Mouse (Mus musculus) embryonic facial prominence, embryonic 10.5 days (tissue): Measurements from ENCODE around the gene Prss29. TPM values are rescaled to one million over a fixed set of nuclear protein-coding genes. Genes with fewer than 3 reads are reported as not detected.
A peak's percentile ranks its signal among the peaks of the same experiment; 100 is the strongest.

Source experiments
- DNase-seq: peaks from one replicate; pipeline ENCODE4 v3.0.0-alpha.2; 2017; ENCODE audit warnings: low spot score
- H3K27ac ChIP-seq: fragments of 300-500 bp; sonication (generic); replicated peaks from 2 replicates; pipeline ENCODE4 v1.5.1; 2016; ENCODE audit warnings: mild to moderate bottlenecking
- H3K27me3 ChIP-seq: fragments of 300-500 bp; sonication (generic); replicated peaks from 2 replicates; pipeline ENCODE4 v1.6.1; 2016; ENCODE audit warnings: low read depth, mild to moderate bottlenecking; ENCODE audit not compliant: poor library complexity, severe bottlenecking
- H3K36me3 ChIP-seq: fragments of 300-500 bp; sonication (generic); replicated peaks from 2 replicates; pipeline ENCODE4 v1.6.1; 2016; ENCODE audit warnings: mild to moderate bottlenecking, moderate library complexity
- H3K4me1 ChIP-seq: fragments of 300-500 bp; sonication (generic); 2 replicates; pipeline ENCODE4 v1.6.1; 2016
- H3K4me3 ChIP-seq: fragments of 300-500 bp; sonication (generic); 2 replicates; pipeline ENCODE4 v1.5.1; 2016; ENCODE audit warnings: mild to moderate bottlenecking, moderate library complexity
- H3K9me3 ChIP-seq: fragments of 300-500 bp; sonication (generic); 2 replicates; pipeline ENCODE4 v1.6.1; 2016; ENCODE audit warnings: mild to moderate bottlenecking
- WGBS: fragments of 180-500 bp; shearing (Covaris S2); methylation state at CpG from one replicate; pipeline ENCODE4 v1.1.7; 2016; 5-methylcytosine and 5-hydroxymethylcytosine counted together
- polyA plus RNA-seq: library from polyadenylated mRNA; unstranded; fragments of >200 nt; fragmentation: Nextera tagmentation; extraction: Ambion mirVana; gene quantifications from 2 replicates; pipeline ENCODE4 v1.2.1, GENCODE M21; 2016

Prss29 gene
- polyA plus RNA-seq, 1 experiment from 2014 or later: not detected

DNA sequence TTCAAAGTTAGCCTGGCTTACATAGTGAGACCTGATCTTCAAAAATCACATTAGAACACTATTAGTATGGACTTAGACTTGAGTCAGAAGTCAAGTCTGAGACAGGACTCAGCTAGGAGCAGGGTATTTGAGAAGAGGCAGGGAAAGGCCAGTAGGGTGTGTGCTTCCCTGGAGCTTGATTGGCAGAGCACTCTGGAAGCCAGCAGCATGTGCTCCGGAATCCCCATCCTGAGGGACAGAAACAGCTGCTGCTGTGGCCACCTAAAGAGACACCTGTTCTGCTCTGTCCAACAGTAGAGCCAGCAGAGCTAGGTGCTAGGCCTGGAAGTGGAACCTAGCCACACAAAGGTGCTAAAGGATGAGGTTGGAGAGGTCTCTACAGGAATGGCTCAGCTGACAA, 24.3 kb upstream of the Prss29 start:
- no peaks in the 10 kb centered on the region for H3K36me3 ChIP-seq
- 52% methylated on average over 1 of the region's 1 CpGs for WGBS

DNA sequence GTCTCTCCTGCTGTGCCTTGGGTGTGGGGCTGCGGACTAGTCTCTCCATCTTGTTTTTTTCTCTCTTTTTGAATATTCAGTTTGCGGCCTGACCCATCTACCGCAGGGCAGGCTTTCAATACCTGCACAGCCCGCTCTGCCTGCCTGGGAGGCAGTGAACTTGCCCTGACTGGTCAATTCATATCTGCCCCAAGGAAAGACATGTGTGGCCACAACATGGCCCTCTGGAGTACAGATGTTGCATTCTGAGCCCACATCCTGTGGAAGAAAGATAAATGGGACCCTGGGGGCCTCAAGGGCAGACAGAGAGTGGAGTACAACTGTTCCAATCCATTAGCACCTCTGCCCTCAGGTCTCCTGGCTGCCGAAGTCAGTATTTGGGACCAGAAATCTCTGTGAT, 20.4 kb upstream of the Prss29 start, which contains the start of gene Prss34:
Gene Prss34, plus strand, starts transcription at position 301 of the 400 bp plus-strand sequence.
- Histone ChIP-seq H3K27me3 (no peaks in the 10 kb centered on the region), H3K4me3 (no peak within 1 kb of the TSS), H3K9me3 (no peaks in the 10 kb centered on the region), H3K4me1 (0 out of 2 replicates have a peak, but pooled peaks cover 6% of the 10 kb centered on the region), H3K27ac (no peak within 1 kb of the TSS), H3K36me3 (no peaks in the 10 kb centered on the region)
- no peak for DNase-seq
- WGBS: 87% methylated on average over 5 of the region's 5 CpGs

More for the DNA sequence above, 24.3 kb upstream of the Prss29 start:
- Histone ChIP-seq H3K9me3 (no peaks in the 10 kb centered on the region), H3K27me3 (no peaks in the 10 kb centered on the region), H3K4me3 (no peak overlapping the region), H3K27ac (no peak overlapping the region), H3K4me1 (0 out of 2 replicates have a peak, but pooled peaks cover 6% of the 10 kb centered on the region)
- no peak for DNase-seq

GRCm38 (mm10) chr17:25308346-25308745, 10.1 kb upstream of the Prss29 start, which contains the start of gene Prss28:
Gene Prss28, plus strand, starts transcription at chr17:25308646.
- Histone ChIP-seq H3K4me1 (no peaks in the 10 kb centered on the region), H3K27me3 (0 out of 2 replicates have a peak, but pooled peaks cover 5% of the 10 kb centered on the region), H3K9me3 (no peaks in the 10 kb centered on the region), H3K4me3 (no peak within 1 kb of the TSS), H3K27ac (no peak within 1 kb of the TSS), H3K36me3 (no peaks in the 10 kb centered on the region)
- DNase-seq: no peak
- WGBS: 84% methylated on average over 4 of the region's 4 CpGs

DNA sequence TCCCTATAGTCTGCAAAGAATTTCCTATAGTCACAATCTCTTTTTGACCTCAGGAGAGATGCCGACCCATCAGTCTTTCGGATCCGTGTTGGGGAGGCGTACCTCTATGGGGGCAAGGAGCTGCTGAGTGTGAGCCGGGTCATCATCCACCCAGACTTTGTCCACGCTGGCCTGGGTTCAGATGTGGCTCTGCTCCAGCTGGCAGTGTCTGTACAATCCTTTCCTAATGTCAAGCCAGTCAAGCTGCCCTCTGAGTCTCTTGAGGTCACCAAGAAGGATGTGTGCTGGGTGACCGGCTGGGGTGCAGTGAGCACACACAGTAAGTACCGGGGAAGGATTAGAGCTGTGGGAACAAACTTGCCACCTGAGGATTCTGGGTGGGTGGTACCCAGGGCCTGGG, 2.4 kb downstream of the Prss29 start:
- Histone ChIP-seq H3K27ac (no peak overlapping the region), H3K9me3 (no peaks in the 10 kb centered on the region), H3K4me1 (peaks cover 12% of the 10 kb centered on the region), H3K27me3 (no peaks in the 10 kb centered on the region; the same call in 1 of the 2 replicates), H3K4me3 (no peak overlapping the region), H3K36me3 (no peaks in the 10 kb centered on the region)
- DNase-seq: no peak
- WGBS: 90% methylated on average over 8 of the region's 8 CpGs

GRCm38 (mm10) chr17:25322930-25323329, 4.5 kb downstream of the Prss29 start:
- no peaks in the 10 kb centered on the region for H3K9me3 ChIP-seq
- WGBS: 15% methylated on average over 2 of the region's 2 CpGs

DNA sequence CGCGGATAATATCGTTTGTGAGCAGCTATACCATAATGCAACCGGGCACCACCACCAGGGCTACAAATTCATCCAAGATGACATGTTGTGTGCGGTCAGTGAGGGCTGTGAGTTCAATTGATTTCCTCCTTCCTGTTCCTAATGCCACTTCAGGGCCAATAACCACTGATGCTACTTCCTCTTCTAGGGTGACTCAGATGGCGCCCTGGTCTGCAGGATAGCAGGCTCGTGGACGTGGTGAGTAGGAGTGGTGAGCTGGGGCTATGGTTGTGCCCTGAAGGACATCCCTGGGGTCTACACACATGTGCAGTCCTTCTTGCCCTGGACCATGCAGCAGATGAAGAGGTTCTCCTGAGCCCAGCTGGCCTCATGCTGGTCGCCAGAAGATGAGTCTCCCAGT, 13.9 kb downstream of the Prss29 start:
- Histone ChIP-seq H3K27ac (no peak overlapping the region), H3K4me3 (no peak overlapping the region), H3K36me3 (no peaks in the 10 kb centered on the region), H3K4me1 (no peaks in the 10 kb centered on the region), H3K27me3 (peaks cover 13% of the 10 kb centered on the region; the same call in 1 of the 2 replicates), H3K9me3 (no peaks in the 10 kb centered on the region)
- 80% methylated on average over 9 of the region's 9 CpGs for WGBS
- DNase-seq: no peak

More at GRCm38 (mm10) chr17:25322930-25323329, 4.5 kb downstream of the Prss29 start:
- Histone ChIP-seq H3K27me3 (no peaks in the 10 kb centered on the region; the same call in 1 of the 2 replicates), H3K4me3 (no peak overlapping the region), H3K27ac (no peak overlapping the region), H3K4me1 (peaks cover 12% of the 10 kb centered on the region), H3K36me3 (no peaks in the 10 kb centered on the region)
- DNase-seq: no peak

DNA sequence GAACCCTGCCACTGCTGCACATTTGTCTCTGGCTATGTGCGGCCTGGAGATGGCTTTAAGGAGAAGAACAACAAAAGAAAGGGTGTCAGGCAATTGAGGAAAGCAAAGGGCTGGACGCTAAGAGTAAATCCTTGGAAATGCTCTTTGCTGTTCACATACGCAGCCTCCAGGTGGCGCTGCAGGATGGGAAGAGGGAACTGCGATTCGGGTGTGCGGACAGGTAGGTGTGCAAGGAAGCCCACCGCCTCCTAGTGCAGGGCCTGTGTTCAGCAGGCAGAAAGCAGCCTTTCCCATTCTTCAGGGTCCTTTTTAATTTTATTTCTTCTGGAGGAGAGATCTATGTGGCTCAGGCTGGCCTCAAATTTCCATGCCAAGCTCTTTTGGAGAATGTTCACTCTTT, 15.5 kb downstream of the Prss29 start:
- H3K27ac ChIP-seq: no peak overlapping the region
- H3K27me3 ChIP-seq: peaks cover 13% of the 10 kb centered on the region; the same call in 1 of the 2 replicates
- no peaks in the 10 kb centered on the region for H3K4me1 ChIP-seq
- 2% methylated on average over 8 of the region's 8 CpGs for WGBS
- peak; percentile 84 for DNase-seq
- no peaks in the 10 kb centered on the region for H3K9me3 ChIP-seq
- no peaks in the 10 kb centered on the region for H3K36me3 ChIP-seq
- no peak overlapping the region for H3K4me3 ChIP-seq

DNA sequence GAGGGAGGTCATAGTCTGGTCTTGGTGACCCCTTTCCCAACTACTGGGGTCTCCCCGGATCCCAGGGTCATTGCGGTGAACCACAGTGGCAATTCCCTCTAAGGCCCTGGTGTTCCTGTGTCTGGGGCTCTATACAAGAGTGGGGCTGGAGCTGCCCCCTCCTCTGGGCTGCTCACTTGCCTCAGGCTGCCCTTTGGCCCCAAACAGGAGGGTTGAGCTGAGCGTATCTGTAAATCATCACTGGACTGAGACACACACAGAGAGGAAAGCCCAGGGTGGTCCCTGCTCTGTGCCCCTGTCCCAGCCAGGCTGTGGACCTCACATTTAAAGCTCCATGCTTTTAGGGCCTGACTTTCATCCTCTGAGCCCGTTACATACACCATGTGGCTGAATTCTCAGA, 19.8 kb downstream of the Prss29 start:
- WGBS: 83% methylated on average over 4 of the region's 4 CpGs
- Histone ChIP-seq H3K27ac (no peak overlapping the region), H3K4me1 (no peaks in the 10 kb centered on the region), H3K9me3 (no peaks in the 10 kb centered on the region), H3K36me3 (no peaks in the 10 kb centered on the region), H3K27me3 (peaks cover 7% of the 10 kb centered on the region; the same call in 1 of the 2 replicates), H3K4me3 (no peak overlapping the region)
- no peak for DNase-seq

- WGBS: 85% methylated on average over 6 of the region's 6 CpGs
- H3K36me3 ChIP-seq: no peaks in the 10 kb centered on the region
- no peak for DNase-seq
- no peaks in the 10 kb centered on the region for H3K9me3 ChIP-seq
- no peak overlapping the region for H3K27ac ChIP-seq
- H3K27me3 ChIP-seq: no peaks in the 10 kb centered on the region
- H3K4me3 ChIP-seq: no peak overlapping the region
- H3K4me1 ChIP-seq: no peaks in the 10 kb centered on the region
These were observed 21.5 kb downstream of the Prss29 start for GRCm38 (mm10) chr17:25340003-25340402.

DNA sequence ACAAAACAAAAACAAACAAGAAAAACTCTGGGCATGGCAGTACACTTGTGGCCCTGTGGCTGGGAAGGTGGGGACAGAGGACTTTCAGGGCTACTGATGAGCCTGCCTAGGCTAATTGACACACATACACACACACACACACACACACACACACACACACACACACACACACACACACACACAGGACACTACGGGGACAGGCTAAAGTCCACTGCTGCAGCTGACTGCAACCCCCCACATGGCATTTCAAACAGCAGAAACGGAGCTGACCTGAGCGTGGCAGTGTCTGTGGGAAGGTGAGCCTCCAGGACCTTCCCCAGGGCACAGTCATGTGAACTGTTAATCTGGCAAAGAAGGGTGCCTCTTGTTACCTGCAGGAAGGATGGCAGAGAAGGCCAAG, 23.0 kb downstream of the Prss29 start:
- no peaks in the 10 kb centered on the region for H3K36me3 ChIP-seq
- 66% methylated on average over 3 of the region's 3 CpGs for WGBS
- H3K4me1 ChIP-seq: no peaks in the 10 kb centered on the region
- DNase-seq: no peak
- H3K27me3 ChIP-seq: no peaks in the 10 kb centered on the region
- H3K4me3 ChIP-seq: no peak overlapping the region
- H3K27ac ChIP-seq: no peak overlapping the region
- no peaks in the 10 kb centered on the region for H3K9me3 ChIP-seq

DNA sequence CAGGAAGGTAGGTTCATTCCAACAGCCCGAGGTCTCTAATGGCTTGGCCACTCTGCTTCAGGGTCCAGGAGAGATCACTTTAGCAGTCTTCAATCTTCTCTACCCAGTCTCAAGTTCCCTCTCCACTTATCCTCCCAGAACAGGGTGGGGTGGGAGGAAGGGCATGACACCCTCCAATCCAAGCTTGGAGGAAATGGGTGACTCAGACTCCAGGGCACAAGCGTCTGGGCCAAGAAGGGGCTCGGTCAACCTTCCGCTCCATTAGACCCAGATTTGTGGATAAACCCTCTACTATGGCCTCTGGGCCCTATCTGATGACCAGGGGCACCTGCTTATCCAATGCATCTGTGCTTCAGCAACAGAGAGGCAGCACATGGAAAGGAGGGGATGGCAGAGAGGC, 27.0 kb downstream of the Prss29 start, which contains the start of gene Tpsab1:
Gene Tpsab1, minus strand, starts transcription at position 101 of the 400 bp plus-strand sequence.
- H3K27me3 ChIP-seq: no peaks in the 10 kb centered on the region
- 94% methylated on average over 4 of the region's 4 CpGs for WGBS
- no peaks in the 10 kb centered on the region for H3K9me3 ChIP-seq
- no peak for DNase-seq
- no peaks in the 10 kb centered on the region for H3K36me3 ChIP-seq
- H3K4me3 ChIP-seq: no peak within 1 kb of the TSS
- no peak within 1 kb of the TSS for H3K27ac ChIP-seq
- no peaks in the 10 kb centered on the region for H3K4me1 ChIP-seq

GRCm38 (mm10) chr17:25361291-25361690, 42.8 kb downstream of the Prss29 start:
- Histone ChIP-seq H3K9me3 (no peaks in the 10 kb centered on the region), H3K4me1 (no peaks in the 10 kb centered on the region), H3K4me3 (no peak overlapping the region), H3K27me3 (0 out of 2 replicates have a peak, but pooled peaks cover 6% of the 10 kb centered on the region), H3K36me3 (no peaks in the 10 kb centered on the region), H3K27ac (no peak overlapping the region)
- no peak for DNase-seq
- WGBS: 71% methylated on average over 2 of the region's 2 CpGs

DNA sequence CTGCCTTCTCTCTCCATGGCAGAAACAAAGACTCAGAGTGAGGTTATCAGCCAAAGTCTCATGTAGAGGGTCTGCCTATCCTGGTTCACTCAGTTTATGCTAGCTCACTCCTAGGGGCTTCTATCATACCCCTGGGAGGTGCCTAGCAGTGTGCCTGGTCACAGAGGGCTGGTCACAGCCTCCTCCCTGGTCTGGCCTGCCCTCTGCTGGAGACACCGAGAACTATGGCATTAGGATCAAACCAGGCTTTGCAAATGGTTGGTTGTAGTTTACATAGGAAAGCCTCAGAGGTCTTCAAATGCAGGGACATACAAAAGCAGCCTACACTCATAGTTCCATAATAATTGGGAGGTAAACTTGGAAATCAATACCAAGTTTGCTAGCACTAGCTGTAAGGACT, 45.3 kb downstream of the Prss29 start:
- 9% methylated on average over 1 of the region's 1 CpGs for WGBS
- Histone ChIP-seq H3K36me3 (no peaks in the 10 kb centered on the region), H3K4me1 (no peaks in the 10 kb centered on the region), H3K4me3 (no peak overlapping the region), H3K27ac (no peak overlapping the region), H3K27me3 (0 out of 2 replicates have a peak, but pooled peaks cover 6% of the 10 kb centered on the region), H3K9me3 (no peaks in the 10 kb centered on the region)
- peak; percentile 55 for DNase-seq
